Mouse (Mus musculus): ENCODE results near the gene Col16a1.

- TF ChIP-seq CTCF (IDR thresholded peaks at IDR 0.05; ENCODE audit: borderline replicate concordance, insufficient read depth, low read depth, low read length) (no peak), POLR2A (IDR thresholded peaks at IDR 0.05; ENCODE audit: borderline replicate concordance, insufficient read depth, low read length) (no peak)
Observed at GRCm38 (mm10) chr4:130031146-130031545, 16.5 kb upstream of the Col16a1 start.

Data from cerebellum, adult 2 months (tissue).